Mouse (Mus musculus): ENCODE results near the gene Fhit.

DNA sequence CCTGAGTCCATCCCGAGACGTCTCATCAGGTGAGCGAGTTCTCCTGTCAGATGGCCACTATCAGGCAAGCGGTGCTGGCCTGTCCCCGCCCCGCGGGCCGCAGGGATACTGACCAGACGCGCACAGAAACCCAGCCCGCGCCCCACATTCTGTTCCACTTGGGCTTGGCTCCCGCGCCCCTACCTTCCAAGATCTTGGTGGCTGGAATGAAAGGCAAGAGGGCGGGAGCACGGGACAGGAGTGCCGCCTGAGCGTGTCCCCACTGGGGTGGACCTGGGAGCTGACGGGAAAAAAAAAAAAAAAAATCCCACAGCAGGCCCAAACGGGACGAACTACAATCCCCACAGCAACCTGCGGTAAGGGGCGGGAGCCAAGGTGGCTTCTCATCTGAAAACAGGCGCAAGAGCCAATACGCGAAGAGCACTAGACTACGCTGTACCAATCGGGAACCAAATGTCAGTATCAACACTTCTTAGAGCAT, at the start of gene Fhit:
- TF ChIP-seq POLR2A (IDR thresholded peaks at IDR 0.05; ENCODE audit: low read depth, low read length) = peak; percentile 24; the same call in 1 of the 2 replicates
- TF ChIP-seq CTCF (IDR thresholded peaks at IDR 0.05; ENCODE audit: extremely low read depth, insufficient read length, insufficient replicate concordance, low read depth, low read length) = no peak

Data from small intestine, adult 2 months (tissue).